Mouse (Mus musculus) liver, adult 2 months (tissue): ENCODE results near the gene Tnnt1.

Experiments
- CTCF ChIP-seq: fragments of 200-500 bp; IDR thresholded peaks from 2 replicates; pipeline ENCODE4 v1.5.1; 2011; ENCODE audit warnings: low read depth, low read length, control low read depth
- POLR2A ChIP-seq: fragments of 200-500 bp; IDR thresholded peaks from 2 replicates; pipeline ENCODE4 v1.6.1; 2011; ENCODE audit warnings: low read length, control low read depth; ENCODE audit not compliant: insufficient read depth; ENCODE audit errors: extremely low read depth

GRCm38 (mm10) chr7:4498251-4498650 is 17.9 kb downstream of the Tnnt1 start:
- TF ChIP-seq CTCF, result no peak
- no peak for TF ChIP-seq POLR2A
